Mouse (Mus musculus): ENCODE results near the gene Fbxo42. TPM values are rescaled to one million over a fixed set of nuclear protein-coding genes. Genes with fewer than 3 reads are reported as not detected.

Fbxo42 gene
- polyA plus RNA-seq, 1 experiment from 2014 or later, result 25.4 TPM

DNA sequence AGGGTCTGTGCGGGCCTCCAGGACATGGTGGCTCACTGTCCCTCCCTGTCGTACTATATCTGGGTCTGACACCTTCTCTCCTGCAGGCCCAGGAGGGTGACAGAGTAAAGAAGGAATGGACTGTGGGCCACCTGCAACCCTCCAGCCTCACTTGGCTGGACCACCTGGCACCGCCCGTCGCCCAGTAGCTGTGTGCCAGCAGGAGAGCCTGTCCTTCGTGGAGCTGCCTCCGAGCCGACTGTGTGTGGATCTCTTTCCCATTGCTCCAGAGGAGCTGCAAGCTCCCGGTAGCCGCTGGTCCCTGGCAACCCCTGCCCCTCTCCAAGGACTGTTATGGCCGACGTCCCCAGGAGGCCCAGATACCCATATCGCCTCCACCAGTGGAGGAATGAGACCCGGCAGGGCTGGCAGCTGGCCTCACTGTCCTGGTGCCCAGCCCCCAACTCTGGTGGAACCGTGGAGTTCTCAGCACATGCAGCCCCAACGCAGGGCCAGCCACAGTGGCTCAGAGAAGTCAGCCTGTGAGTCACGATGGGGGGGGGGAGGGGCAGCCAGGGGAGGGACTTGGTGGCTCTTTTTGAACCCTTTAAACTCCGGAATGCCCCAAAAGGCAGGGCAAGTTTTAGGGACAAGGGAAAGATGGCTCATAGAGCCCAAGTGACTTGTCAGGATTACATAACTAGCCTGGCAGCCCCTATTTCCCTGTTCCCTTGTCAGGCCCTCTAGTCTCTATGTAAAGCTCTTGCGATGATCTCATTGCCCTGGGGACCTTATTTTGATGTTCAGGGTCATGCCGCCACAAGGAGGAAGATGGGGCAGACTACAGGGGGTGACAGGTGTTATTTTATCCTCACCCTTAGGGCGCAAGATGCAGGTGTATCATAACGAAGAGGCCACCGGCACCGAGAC, 98.6 kb downstream of the Fbxo42 start:
- no peaks in the 10 kb centered on the region for H3K9me3 ChIP-seq
- H3K4me2 ChIP-seq, result peak overlapping the region; percentile 80
- no peak for ATAC-seq (ENCODE audit: insufficient number of reproducible peaks, low FRiP score, low TSS enrichment, low read depth)
- H3K27me3 ChIP-seq, result peaks cover 58% of the 10 kb centered on the region
- peak overlapping the region; percentile 93 for H3K27ac ChIP-seq
- H3K9ac ChIP-seq, result no peak overlapping the region
- peaks cover 71% of the 10 kb centered on the region for H3K4me1 ChIP-seq
- H3K4me3 ChIP-seq, result peak overlapping the region; percentile 49
- 0 out of 2 replicates have a peak, but pooled peaks cover 4% of the 10 kb centered on the region for H3K36me3 ChIP-seq
- 23% methylated on average over 24 of the region's 24 CpGs for WGBS

DNA sequence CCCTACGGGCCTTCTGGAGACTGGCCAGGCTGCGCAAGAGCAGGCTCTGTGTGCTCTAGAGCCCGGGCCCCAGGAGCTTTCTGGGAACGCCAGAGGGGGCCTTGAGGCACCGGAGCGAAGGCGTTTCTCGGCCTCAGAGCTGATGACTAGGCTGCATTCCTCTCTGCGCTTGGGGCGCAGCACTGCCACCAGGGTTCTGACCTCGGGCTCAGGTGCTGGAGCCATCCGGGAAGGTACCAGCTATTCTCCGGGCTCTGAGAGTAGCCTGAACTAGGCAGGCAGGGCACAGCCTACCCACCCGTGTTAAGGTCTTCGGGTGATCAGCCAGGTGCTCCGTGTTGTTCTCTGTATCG, 99.3 kb downstream of the Fbxo42 start:
- no peak overlapping the region for H3K9ac ChIP-seq
- H3K27ac ChIP-seq, result peak overlapping the region; percentile 93; the same call in 1 of the 2 replicates
- 3% methylated on average over 17 of the region's 17 CpGs for WGBS

DNA sequence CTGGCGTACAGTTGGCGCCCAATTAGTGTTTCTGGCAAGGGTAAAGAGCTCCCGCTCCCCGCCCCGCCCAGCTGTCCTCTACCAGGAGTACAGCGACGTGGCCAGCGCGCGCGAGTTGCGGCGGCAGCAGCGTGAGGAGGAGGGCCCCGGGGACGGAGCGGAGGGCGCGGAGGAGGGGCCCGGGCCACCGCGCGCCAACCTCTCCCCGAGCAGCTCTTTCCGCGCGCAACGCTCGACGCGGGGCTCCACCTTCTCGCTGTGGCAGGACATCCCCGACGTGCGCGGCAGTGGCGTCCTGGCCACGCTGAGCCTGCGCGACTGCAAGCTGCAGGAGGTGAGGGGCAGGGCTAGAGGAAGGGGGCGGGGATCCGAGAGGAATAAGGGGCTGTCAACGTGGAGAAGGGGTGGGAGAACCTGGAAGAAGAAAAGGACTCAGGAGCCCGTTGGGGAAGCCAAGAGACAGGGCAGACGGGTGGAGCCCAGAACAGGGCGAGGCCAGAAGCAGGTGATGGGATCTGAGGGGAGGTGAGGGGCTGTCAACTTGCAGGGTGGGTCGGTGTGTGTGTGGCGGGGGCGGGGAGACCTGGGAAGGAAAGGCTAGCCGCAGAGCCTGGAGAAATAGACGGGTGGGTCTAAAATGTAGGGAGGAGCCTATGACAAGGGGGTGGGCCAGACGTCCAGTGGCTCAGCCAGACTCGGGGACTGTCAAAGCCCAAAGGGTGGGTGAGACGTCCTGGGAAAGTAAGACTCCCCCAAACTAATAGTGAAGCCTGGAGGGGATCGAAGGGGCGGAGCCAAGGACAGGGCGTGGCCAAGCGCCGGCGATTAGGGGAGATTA, 100.3 kb downstream of the Fbxo42 start:
- peak; percentile 72 for ATAC-seq (ENCODE audit: insufficient number of reproducible peaks, low FRiP score, low TSS enrichment, low read depth)
- Histone ChIP-seq H3K36me3 (peaks cover 8% of the 10 kb centered on the region; the same call in 1 of the 2 replicates), H3K27me3 (peaks cover 42% of the 10 kb centered on the region), H3K9me3 (no peaks in the 10 kb centered on the region), H3K4me3 (peak overlapping the region; percentile 49), H3K27ac (peak overlapping the region; percentile 93), H3K9ac (peak overlapping the region; percentile 31), H3K4me2 (peak overlapping the region; percentile 80), H3K4me1 (peaks cover 55% of the 10 kb centered on the region)
- WGBS, result 2% methylated on average over 60 of the region's 60 CpGs

More for the DNA sequence above, 99.3 kb downstream of the Fbxo42 start:
- peaks cover 53% of the 10 kb centered on the region for H3K27me3 ChIP-seq
- peaks cover 8% of the 10 kb centered on the region; the same call in 1 of the 2 replicates for H3K36me3 ChIP-seq
- no peak for ATAC-seq (ENCODE audit: insufficient number of reproducible peaks, low FRiP score, low TSS enrichment, low read depth)
- no peaks in the 10 kb centered on the region for H3K9me3 ChIP-seq
- H3K4me1 ChIP-seq, result peaks cover 65% of the 10 kb centered on the region
- peak overlapping the region; percentile 49 for H3K4me3 ChIP-seq
- H3K4me2 ChIP-seq, result peak overlapping the region; percentile 80

DNA sequence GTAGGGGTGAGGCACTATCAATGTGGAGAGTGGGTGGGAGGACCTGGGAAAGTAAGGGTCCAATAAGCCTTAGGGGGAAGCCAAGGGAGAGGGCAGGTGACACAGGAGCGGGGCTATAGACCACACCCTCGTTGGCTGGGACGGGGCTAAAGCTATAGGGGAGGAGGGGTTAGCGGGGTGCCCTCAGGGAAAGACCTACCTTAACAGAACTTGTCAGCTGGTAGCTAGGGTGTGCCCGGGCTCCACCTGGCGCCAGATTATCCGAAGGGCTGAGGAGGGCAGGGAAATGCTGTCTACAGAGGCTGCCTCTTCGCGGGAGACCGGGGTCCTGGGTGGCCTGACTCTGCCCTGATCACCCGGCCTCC, 100.9 kb downstream of the Fbxo42 start:
- peak; percentile 20; the same call in 1 of the 2 replicates for ATAC-seq (ENCODE audit: insufficient number of reproducible peaks, low FRiP score, low TSS enrichment, low read depth)
- Histone ChIP-seq H3K4me1 (peaks cover 50% of the 10 kb centered on the region), H3K9me3 (no peaks in the 10 kb centered on the region), H3K36me3 (peaks cover 8% of the 10 kb centered on the region; the same call in 1 of the 2 replicates), H3K4me3 (peak overlapping the region; percentile 49), H3K27me3 (peaks cover 40% of the 10 kb centered on the region), H3K9ac (no peak overlapping the region), H3K4me2 (peak overlapping the region; percentile 80), H3K27ac (no peak overlapping the region)
- 10% methylated on average over 11 of the region's 11 CpGs for WGBS

DNA sequence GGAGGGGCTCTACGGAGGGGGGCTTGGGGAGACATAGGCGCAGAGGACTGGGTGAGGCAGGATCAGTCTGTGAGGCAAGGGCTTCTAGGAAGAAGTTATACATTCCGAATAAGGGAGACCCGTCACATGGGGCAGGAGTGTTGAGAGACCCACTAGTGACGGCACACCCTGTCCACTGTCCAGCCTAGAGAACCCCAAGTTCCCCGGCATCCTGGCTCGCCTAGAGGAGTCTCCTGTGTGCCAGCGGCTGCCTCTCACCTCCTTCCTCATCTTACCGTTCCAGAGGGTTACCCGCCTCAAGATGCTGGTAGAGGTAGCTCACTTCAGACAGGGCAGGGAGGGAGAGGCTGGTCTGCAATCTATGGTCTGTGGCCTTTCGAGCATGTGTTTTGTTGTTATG, 101.7 kb downstream of the Fbxo42 start:
- Histone ChIP-seq H3K4me3 (peak overlapping the region; percentile 49), H3K9me3 (no peaks in the 10 kb centered on the region), H3K9ac (no peak overlapping the region), H3K27ac (no peak overlapping the region), H3K36me3 (peaks cover 10% of the 10 kb centered on the region), H3K27me3 (peaks cover 40% of the 10 kb centered on the region), H3K4me1 (peaks cover 49% of the 10 kb centered on the region), H3K4me2 (no peak overlapping the region)
- 78% methylated on average over 11 of the region's 11 CpGs for WGBS
- no peak for ATAC-seq (ENCODE audit: insufficient number of reproducible peaks, low FRiP score, low TSS enrichment, low read depth)

DNA sequence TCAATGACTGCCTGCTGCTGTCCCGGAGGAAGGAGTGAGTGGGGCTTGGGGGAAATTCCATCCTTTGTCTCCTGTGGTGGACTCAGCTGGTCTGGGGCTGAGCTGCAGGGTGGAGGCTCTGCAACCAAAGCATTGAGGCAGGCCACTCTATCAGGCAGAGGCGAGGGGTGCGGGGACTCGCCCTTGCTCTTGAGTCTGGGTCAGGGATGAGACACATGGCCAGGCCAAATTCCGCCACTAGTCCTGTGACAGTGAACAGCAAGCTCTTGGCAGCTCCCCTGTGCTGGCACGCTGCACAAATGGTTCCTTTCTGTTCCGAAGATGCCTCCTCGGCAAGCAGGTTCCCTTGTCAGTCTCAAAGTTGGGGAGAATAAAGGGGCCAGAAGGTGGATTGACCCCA, 103.4 kb downstream of the Fbxo42 start:
- peaks cover 35% of the 10 kb centered on the region for H3K27me3 ChIP-seq

GRCm38 (mm10) chr4:141252641-141253040, 104.9 kb downstream of the Fbxo42 start:
- H3K9ac ChIP-seq, result no peak overlapping the region
- WGBS, result 68% methylated on average over 2 of the region's 2 CpGs

More for the DNA sequence above, 103.4 kb downstream of the Fbxo42 start:
- Histone ChIP-seq H3K4me1 (peaks cover 36% of the 10 kb centered on the region), H3K36me3 (peaks cover 17% of the 10 kb centered on the region), H3K9me3 (no peaks in the 10 kb centered on the region), H3K4me3 (no peak overlapping the region), H3K27ac (no peak overlapping the region), H3K4me2 (no peak overlapping the region), H3K9ac (no peak overlapping the region)
- 80% methylated on average over 8 of the region's 8 CpGs for WGBS
- no peak for ATAC-seq (ENCODE audit: insufficient number of reproducible peaks, low FRiP score, low TSS enrichment, low read depth)

More at GRCm38 (mm10) chr4:141252641-141253040, 104.9 kb downstream of the Fbxo42 start:
- Histone ChIP-seq H3K27ac (no peak overlapping the region), H3K36me3 (peaks cover 25% of the 10 kb centered on the region), H3K4me3 (no peak overlapping the region), H3K4me1 (peaks cover 21% of the 10 kb centered on the region), H3K27me3 (peaks cover 19% of the 10 kb centered on the region), H3K9me3 (no peaks in the 10 kb centered on the region), H3K4me2 (no peak overlapping the region)
- no peak for ATAC-seq (ENCODE audit: insufficient number of reproducible peaks, low FRiP score, low TSS enrichment, low read depth)

Other genes starting within 250 kb of the Fbxo42 start
- 4.3 and 10.5 TPM in 2 replicates for gene Padi2, start 241.6 kb upstream of the Fbxo42 start, polyA plus RNA-seq (2015; fragmentation: Nextera tagmentation; extraction: Ambion mirVana)
- gene Sdhb, start 186.7 kb upstream of the Fbxo42 start, polyA plus RNA-seq (2015; fragmentation: Nextera tagmentation; extraction: Ambion mirVana), result 333 and 348 TPM in 2 replicates
- 37.3 and 41.0 TPM in 2 replicates for gene Atp13a2, start 161.0 kb upstream of the Fbxo42 start, polyA plus RNA-seq (2015; fragmentation: Nextera tagmentation; extraction: Ambion mirVana)
- 958 and 1,066 TPM in 2 replicates for gene Mfap2, start 137.5 kb upstream of the Fbxo42 start, polyA plus RNA-seq (2015; fragmentation: Nextera tagmentation; extraction: Ambion mirVana)
- 4.0 and 5.8 TPM in 2 replicates for gene Crocc, start 87.4 kb upstream of the Fbxo42 start, polyA plus RNA-seq (2015; fragmentation: Nextera tagmentation; extraction: Ambion mirVana)
- 95.8 and 104 TPM in 2 replicates for gene Necap2, start 69.6 kb upstream of the Fbxo42 start, polyA plus RNA-seq (2015; fragmentation: Nextera tagmentation; extraction: Ambion mirVana)
- 0.14 and 0.36 TPM in 2 replicates for gene Spata21, start 59.6 kb upstream of the Fbxo42 start, polyA plus RNA-seq (2015; fragmentation: Nextera tagmentation; extraction: Ambion mirVana)
- 46.9 and 51.9 TPM in 2 replicates for gene Szrd1, start 8.1 kb upstream of the Fbxo42 start, polyA plus RNA-seq (2015; fragmentation: Nextera tagmentation; extraction: Ambion mirVana)
- gene Rsg1, start 66.0 kb downstream of the Fbxo42 start, polyA plus RNA-seq (2015; fragmentation: Nextera tagmentation; extraction: Ambion mirVana), result 6.0 and 6.4 TPM in 2 replicates
- gene Arhgef19, start 91.6 kb downstream of the Fbxo42 start, polyA plus RNA-seq (2015; fragmentation: Nextera tagmentation; extraction: Ambion mirVana), result 16.3 and 19.7 TPM in 2 replicates
- 6.2 and 6.5 TPM in 2 replicates for gene Epha2, start 153.3 kb downstream of the Fbxo42 start, polyA plus RNA-seq (2015; fragmentation: Nextera tagmentation; extraction: Ambion mirVana)
- 1.6 and 1.9 TPM in 2 replicates for gene Fam131c, start 220.3 kb downstream of the Fbxo42 start, polyA plus RNA-seq (2015; fragmentation: Nextera tagmentation; extraction: Ambion mirVana)

All from limb, embryonic 15.5 days (tissue).